Comparison of ENCODE assay signal across 1 mouse cellular context in the genomic region with DNA sequence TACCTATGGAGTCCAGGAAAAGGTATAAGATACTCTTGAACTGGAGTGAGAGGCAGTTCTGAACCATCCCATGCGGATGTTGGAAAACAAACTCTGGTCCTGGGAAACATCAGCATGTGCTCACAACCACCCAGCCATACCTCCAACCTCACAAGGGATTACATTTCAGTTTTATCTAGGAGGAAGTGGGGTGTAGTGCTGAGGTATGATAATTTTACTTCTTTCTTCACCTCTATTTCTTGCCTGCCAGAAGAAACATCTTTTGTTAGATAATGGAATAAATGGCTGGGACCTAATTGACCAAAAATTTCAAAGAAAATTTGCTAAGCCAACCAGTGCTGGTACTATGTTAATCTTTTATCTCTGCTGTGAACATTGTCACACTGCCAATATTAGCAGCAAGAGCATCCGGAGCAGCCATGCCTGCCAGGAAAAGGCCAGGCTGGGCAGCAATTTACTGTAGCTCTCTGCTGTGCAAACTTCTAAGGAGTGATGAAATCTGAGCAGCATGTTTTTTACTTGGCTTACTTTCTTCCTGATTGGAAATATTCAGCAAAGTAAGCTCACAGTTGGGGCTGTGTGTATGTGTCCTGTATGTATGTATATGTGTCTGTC.
A peak's percentile ranks its signal among the peaks of the same experiment; 100 is the strongest.
TF ChIP-seq lines count a peak whose summit lies in the region.

No protein-coding gene starts in this region.

TF ChIP-seq in MEL, 35 proteins besides CTCF, POLR2A, EP300 and RAD21 (continued from another document):
- TF ChIP-seq BHLHE40 (IDR thresholded peaks at IDR 0.05; ENCODE audit: borderline replicate concordance, low read depth, low read length): no peak
- no peak for TF ChIP-seq MYC (IDR thresholded peaks at IDR 0.05; ENCODE audit: low read depth, low read length)
- no peak for TF ChIP-seq JUND (IDR thresholded peaks at IDR 0.05; ENCODE audit: low read depth, low read length)
- peak; percentile 85 for TF ChIP-seq GATA1 (IDR thresholded peaks at IDR 0.05; ENCODE audit: low read depth, low read length)
- TF ChIP-seq TCF12 (IDR thresholded peaks at IDR 0.05; ENCODE audit: low read depth, low read length): peak; percentile 91
- TF ChIP-seq KAT2A (conservative IDR thresholded peaks at IDR 0.05; ENCODE audit: low read depth, low read length): no peak
- TF ChIP-seq ELF1 (IDR thresholded peaks at IDR 0.05; ENCODE audit: low read depth, low read length): no peak
- TF ChIP-seq SMC3 (IDR thresholded peaks at IDR 0.05; ENCODE audit: low read depth, low read length): no peak
- TF ChIP-seq E2F4 (IDR thresholded peaks at IDR 0.05; ENCODE audit: borderline replicate concordance, low read depth, low read length): no peak
- peak; percentile 85 for TF ChIP-seq ETS1 (IDR thresholded peaks at IDR 0.05; ENCODE audit: low read depth, low read length)
- TF ChIP-seq ZC3H11A (IDR thresholded peaks at IDR 0.05; ENCODE audit: low read depth, low read length): no peak; the same call in 1 of the 2 replicates
- no peak for TF ChIP-seq UBTF (IDR thresholded peaks at IDR 0.05; ENCODE audit: borderline replicate concordance, insufficient read depth, low read depth, low read length)
